Mouse (Mus musculus): ENCODE measurements around the gene Ttc6.

Ttc6 gene

DNA sequence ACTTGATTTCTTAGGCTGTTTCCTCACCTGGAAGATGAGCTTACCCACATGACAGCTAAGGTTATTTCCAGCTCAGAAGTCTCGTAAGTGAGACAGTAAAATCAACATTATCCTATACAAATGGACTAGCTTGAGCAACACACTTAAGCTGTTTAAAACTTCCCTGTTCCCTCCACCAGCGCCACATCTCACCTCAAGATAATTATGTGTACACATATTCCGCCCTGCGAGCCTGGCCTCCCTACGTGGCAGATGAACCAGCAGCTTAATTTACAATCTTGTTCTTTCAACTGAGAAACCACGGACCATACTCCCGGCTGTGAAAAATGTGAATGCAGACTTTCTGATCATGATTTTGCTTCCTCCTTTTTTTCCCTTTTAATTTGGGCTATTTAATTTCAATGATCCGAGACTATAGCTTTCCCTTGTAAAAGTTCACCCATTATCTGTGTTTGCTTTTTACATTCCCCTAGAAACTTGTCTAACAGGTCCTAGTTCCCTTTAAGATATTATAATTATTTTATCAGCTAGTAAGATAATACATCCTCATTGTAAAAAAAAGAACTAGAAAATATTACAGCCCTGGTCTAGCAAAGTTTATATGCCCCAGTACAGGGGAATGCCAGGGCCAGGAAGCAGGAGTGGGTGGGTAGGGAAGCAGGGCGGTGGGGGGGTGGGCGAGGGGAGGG lies 99.2 kb downstream of the Ttc6 start:
- no peak for DNase-seq

DNA sequence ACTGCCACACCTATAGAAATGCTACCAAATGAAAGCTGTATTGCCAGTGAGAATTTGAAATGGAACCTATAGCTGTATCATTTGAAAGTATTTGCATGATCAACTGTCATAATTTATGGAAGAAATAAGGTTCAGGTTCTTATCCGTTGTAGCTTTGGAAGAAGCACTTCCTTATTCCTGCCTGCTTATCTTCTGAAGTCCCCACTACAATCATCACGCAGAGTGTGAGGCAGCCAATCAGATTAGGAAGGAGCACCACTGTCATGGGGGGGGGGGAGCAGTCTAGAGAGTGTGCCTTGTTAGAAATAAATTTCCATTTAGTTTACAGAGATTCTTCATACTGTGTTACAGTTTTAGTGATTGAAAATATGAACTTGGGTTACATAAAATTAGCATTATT lies 108.5 kb downstream of the Ttc6 start:
- DNase-seq = no peak

DNA sequence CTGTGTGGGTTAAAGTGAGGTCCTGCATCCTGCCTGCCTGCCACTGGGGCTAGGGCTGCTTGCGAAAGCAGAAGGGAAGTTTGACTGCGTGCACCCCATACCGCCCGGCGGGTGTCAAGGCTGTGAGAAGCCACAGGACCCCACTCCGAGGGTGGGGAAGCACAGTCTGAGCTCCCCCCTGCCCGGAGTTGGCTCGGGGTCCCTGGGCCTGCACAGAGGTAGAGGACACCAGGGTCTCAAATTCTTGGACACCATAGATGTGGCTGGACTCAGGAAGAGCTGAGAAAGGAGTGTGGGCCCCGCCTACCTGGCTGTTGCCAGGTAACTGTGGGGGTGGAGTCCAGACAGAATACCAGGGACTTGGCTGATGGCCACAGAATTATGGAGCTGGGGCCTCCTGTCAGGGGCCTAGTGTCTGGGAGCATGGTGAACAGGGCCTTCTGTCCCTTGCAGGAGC lies 121.1 kb downstream of the Ttc6 start:
- DNase-seq = no peak

DNA sequence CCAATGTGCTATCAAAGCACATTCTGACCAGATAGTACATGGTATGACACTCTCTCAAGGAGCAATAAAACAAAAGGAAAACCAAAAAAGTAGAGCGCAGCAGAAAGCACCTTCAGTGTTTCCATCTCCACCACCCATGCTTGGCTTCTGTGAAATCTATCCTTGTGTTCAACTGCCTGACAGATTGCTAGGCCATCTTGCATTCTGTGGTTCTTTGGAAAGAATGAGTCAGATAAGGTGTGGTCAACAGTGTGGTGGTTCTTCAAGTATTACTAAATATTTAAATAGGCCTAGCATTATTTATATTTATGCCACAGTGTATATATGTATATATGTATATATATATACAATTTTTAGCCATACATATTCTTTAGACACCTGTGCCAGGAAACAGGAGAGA lies 146.1 kb downstream of the Ttc6 start:
- DNase-seq = no peak

DNA sequence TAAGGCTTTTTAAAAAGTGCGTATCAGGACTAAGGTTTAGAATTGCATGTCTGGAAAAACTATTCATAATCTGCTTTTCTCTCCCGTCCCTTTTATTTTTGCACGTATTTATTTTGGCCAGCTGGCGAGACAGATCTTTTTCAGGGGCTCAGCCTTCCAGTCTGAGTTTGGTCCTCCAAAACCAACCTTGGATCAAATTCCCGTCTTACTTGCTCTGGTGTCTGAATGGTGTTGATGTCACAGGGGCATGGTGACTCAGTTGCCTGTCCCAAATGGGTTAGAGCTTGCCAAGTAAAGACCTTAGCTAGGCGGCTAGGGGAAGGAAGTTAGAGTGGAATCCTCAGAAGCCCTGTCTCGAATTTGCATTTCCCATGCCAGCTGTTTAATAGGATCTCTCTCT lies 200.8 kb downstream of the Ttc6 start:
- DNase-seq = no peak

DNA sequence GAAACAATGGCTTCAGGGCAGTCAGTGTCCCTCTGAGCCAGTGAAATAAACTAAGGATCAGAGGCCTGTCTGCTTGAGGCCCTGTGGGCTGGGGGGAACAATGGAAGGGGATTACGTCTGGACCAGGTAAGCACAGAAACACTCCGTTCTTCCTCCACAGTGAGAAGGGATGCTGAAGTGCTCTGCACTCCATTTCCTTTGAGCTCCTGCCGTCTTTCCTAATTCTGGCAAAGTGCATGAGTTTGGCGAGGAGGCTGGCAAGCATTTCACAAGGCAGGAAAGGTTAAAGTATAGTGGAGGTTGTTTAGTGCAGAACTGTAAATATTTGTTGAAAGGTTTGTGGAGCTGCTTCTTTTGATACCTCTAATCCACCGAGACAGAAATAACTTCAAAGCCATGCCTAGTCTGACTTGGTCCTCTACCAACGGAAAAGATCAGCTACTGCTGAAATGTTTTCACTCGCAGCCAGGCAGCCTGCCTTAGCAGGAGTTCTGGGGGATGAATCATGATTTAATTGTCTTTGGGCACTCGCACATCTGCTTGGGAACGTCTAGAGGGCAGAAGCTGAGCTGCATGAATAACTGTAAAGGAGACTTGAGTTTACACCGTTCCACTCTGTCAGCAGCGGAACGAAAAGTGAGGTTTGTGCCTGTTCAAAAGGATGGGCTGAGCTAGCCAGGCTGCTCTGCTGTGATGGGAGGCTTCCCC lies 212.5 kb downstream of the Ttc6 start:
- no peak for DNase-seq

DNA sequence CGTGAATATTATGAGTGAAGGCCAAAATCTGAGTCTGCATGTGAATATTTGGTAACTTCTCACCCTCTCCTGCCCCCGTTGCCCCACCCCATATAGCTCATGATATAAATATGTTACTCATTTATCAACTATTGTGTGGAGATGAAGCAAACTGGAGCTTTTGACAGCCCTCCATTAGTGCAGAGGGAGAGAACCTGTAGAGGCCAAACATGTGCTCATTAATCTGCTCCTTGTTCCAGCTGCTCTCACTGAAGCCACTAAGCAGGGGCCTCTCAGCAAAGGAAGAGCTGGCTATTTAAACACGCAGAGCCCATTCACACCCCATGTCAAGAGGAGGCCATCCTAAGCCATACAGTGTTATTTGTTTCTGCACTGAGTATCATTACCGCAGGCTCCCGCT lies 218.0 kb downstream of the Ttc6 start:
- no peak for DNase-seq

DNA sequence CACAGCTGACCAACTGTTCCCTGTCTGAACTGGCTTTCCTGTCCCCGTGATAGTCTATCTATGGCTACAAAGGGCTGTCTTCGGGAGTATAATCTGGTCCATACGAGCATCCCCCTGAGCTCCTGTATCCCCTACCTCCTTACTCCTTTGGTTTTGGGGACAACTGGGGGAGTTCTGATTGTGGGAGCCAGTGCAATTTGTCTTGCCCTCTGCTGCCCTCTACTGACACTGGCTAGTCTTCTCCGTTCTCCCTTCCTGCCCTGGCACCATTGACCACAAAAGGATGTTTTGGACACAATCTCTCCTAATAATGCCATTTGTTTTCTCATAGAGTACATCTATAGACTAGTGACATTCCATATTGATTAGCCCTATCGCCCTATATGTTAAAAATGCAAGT lies 223.6 kb downstream of the Ttc6 start:
- no peak for DNase-seq
